Mouse (Mus musculus): Measurements from ENCODE around the gene Gm2956.
"Not testable (repeated sequence)": the region's sequence is repeated elsewhere in the genome, so short reads cannot be mapped to it uniquely, and the experiment has no call there.

Gm2956 gene

DNA sequence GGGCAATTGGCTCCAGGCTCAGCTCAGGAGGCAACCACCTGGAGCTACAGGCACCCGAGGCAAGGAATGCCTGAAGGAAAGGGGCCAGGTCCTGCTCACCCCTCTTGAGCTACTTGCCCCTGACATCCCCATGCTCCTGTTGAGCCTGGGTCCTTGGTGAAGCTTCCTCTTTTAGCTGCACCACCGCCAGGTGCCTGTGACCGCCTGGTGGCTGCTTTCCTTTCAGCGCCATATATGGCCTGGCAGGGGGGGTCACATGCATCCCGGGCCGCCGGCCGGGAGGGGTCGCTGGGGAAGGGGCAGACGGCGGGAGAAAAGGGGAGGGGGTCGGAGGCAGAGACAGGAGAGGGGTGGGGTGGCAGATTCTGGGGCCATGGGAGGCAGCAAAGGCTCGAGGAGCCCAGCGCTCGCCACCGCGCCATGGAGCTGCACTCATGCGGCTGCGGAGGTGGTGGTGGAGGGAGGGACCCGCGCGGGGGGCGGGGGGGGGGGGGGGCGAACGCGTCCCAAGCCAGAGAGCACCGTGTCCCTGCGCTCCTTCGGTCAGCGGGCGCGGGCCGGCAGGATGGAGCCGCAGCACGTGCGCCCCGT lies at the start of gene Gm2956:
TSS of gene Gm2956 (plus strand) at position 541 of the 591 bp plus-strand sequence.
- not testable (repeated sequence) for DNase-seq (ENCODE audit: low read depth)

DNA sequence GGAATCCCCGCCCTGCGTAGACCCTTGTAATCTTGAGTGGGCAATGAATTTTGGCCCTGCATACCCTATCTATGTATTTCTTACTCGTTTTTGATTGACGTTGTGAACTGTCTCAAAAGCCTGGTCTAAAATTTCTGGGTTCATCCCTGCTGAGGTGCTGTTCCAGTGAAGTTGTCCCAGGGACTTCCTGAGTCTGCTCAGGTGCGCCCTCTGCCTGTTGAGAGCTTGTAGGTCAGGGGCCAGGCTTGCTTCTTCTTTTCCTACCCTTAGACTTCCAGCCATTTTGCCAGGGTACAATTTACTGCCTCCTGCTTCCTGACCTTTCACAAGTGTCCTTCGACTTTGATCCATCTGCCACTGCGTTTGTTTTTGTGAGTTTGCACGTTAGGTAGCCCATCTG lies 979 bp downstream of the Gm2956 start:
- not testable (repeated sequence) for DNase-seq (ENCODE audit: low read depth)

DNA sequence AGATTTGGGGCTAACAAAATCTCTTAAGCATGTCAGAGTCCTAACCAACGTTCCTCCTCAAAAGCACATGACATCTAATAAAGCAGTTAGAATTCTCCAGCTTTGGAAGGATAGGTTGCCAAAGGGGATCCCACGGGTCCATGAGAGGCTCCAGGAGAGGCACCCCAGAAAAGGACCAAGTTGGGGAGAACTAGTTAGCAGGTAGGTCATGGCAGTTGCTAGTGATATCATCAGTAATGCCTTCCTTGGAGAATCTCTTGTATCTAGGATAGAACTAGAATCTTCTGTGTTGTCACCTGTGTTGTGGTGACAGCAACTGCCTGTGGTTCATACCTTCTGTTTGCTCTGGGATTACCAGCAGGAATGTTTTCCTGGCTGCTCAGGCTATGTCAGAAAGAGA lies 62.4 kb downstream of the Gm2956 start, which contains the start of gene Gm10413:
TSS of gene Gm10413 (plus strand) at position 301 of the 400 bp plus-strand sequence.
- not testable (repeated sequence) for DNase-seq (ENCODE audit: low read depth)
